Mouse (Mus musculus) liver, embryonic 14.5 days (tissue): ENCODE data around the gene Rapgef3. TPM values are rescaled to one million over a fixed set of nuclear protein-coding genes. Genes with fewer than 3 reads are reported as not detected.

ENCODE experiments used
- ATAC-seq: fragments of 200-750 bp; cut with Nextera tagmentation; 2 replicates; pipeline ENCODE4 v1.8.0; 2017; ENCODE audit warnings: moderate number of reproducible peaks, mild to moderate bottlenecking, moderate library complexity; ENCODE audit not compliant: insufficient read depth
- DNase-seq, 3 experiments: peaks; one replicate each; pipeline ENCODE4 v3.0.0-alpha.2; 2012 to 2013; ENCODE audit warnings: low read depth in 3 of 3, low spot score in 3 of 3
- H3K27ac ChIP-seq: fragments of 300-500 bp; sonication (generic); 2 replicates; pipeline ENCODE4 v1.5.1; 2014; ENCODE audit warnings: moderate library complexity, mild to moderate bottlenecking, control low read depth, inconsistent platforms
- H3K27me3 ChIP-seq: fragments of 300-500 bp; sonication (generic); 2 replicates; pipeline ENCODE4 v1.6.1; 2014; ENCODE audit warnings: mild to moderate bottlenecking, low read length, moderate library complexity; ENCODE audit not compliant: control insufficient read depth, insufficient read depth
- H3K36me3 ChIP-seq: fragments of 300-500 bp; sonication (generic); replicated peaks from 2 replicates; pipeline ENCODE4 v1.6.1; 2014; ENCODE audit warnings: low read depth; ENCODE audit not compliant: control insufficient read depth, insufficient read depth
- H3K4me1 ChIP-seq, 2 experiments: fragments of 200-500 bp in 1 of 2; fragments of 300-500 bp in 1 of 2; sonication (generic) in 1 of 2; replicated peaks; 2 replicates each; pipeline ENCODE4 v1.6.1; 2012 to 2014; ENCODE audit warnings: antibody characterized with exemption in 1 of 2, inconsistent platforms in 1 of 2, low read length in 1 of 2; ENCODE audit not compliant: control insufficient read depth in 2 of 2, insufficient read depth in 2 of 2
- H3K4me2 ChIP-seq: fragments of 300-500 bp; sonication (generic); 2 replicates; pipeline ENCODE4 v1.6.1; 2014; ENCODE audit warnings: low read depth, mild to moderate bottlenecking, control low read depth, moderate library complexity
- H3K4me3 ChIP-seq, 2 experiments: fragments of 200-500 bp in 1 of 2; fragments of 300-500 bp in 1 of 2; sonication (generic) in 1 of 2; 2 replicates each; pipeline ENCODE4 v1.5.1; 2012 to 2014; ENCODE audit warnings: low read depth in 2 of 2, low read length in 2 of 2, mild to moderate bottlenecking in 2 of 2, control low read depth in 1 of 2, inconsistent platforms in 1 of 2, moderate library complexity in 1 of 2; ENCODE audit not compliant: insufficient read depth in 1 of 2
- H3K9ac ChIP-seq: fragments of 300-500 bp; sonication (generic); replicated peaks from 2 replicates; pipeline ENCODE4 v1.6.1; 2014; ENCODE audit warnings: mild to moderate bottlenecking, control low read depth, moderate library complexity
- H3K9me3 ChIP-seq: fragments of 300-500 bp; sonication (generic); 2 replicates; pipeline ENCODE4 v1.6.1; 2016; ENCODE audit warnings: low read length, mixed read lengths; ENCODE audit not compliant: control insufficient read depth
- CTCF ChIP-seq: IDR thresholded peaks from 2 replicates; pipeline ENCODE4 v1.5.1; 2016; ENCODE audit warnings: antibody characterized with exemption, low read depth, control low read depth
- EP300 ChIP-seq: IDR thresholded peaks from 2 replicates; pipeline ENCODE4 v1.6.1; 2016; ENCODE audit warnings: antibody characterized with exemption, low read depth
- WGBS: fragments of 180-500 bp; shearing (Covaris S2); extraction: QIAGEN DNeasy Blood & Tissue Kit; methylation state at CpG from one replicate; pipeline ENCODE4 v1.1.7; 2014; ENCODE audit not compliant: insufficient replicate concordance; 5-methylcytosine and 5-hydroxymethylcytosine counted together
- polyA plus RNA-seq, 2 experiments: library from polyadenylated mRNA; depleted of rRNA in 1 of 2; stranded (reverse) in 1 of 2; unstranded in 1 of 2; fragments of >200 nt; fragmentation: Nextera tagmentation in 1 of 2; extraction: Ambion mirVana in 1 of 2; gene quantifications; 2 replicates each; pipeline versions ENCODE4 v1.2.1 to v1.2.3; 2012 to 2014

Rapgef3 gene
- polyA plus RNA-seq, 2 experiments: 0.84 to 2.2 TPM

DNA sequence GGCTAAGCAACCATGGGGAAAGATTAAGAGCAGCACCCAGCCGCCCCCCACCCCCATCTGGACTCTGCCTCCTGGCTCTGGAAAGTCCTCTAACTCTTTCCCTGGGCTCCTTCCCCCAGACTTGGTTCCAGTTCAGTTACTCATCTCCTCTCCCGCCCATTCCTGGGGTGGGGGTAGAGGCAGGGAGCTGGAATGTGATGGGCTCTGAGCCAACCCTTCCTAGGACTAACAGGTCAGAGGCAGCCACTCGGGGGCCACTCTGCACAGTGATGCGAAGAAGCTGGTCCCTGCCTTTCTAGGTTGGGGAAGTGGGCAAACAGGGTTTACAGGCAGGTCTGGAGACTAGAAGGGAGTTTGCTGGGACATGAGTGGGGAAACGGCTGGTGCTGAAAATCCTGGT, 5.3 kb upstream of the Rapgef3 start:
- Histone ChIP-seq H3K27ac (no peak overlapping the region), H3K9ac (no peak overlapping the region), H3K4me1 (peaks cover 0 to 12% of the 10 kb centered on the region in 2 experiments; a peak in 2 of 4 replicates), H3K27me3 (peaks cover 12% of the 10 kb centered on the region), H3K4me3 (no peak overlapping the region), H3K36me3 (no peaks in the 10 kb centered on the region), H3K4me2 (no peak overlapping the region), H3K9me3 (no peaks in the 10 kb centered on the region)
- WGBS: 29% methylated on average over 5 of the region's 5 CpGs
- DNase-seq: no peak
- ATAC-seq: peak; percentile 27
- TF ChIP-seq EP300 (no peak), CTCF (no peak)

DNA sequence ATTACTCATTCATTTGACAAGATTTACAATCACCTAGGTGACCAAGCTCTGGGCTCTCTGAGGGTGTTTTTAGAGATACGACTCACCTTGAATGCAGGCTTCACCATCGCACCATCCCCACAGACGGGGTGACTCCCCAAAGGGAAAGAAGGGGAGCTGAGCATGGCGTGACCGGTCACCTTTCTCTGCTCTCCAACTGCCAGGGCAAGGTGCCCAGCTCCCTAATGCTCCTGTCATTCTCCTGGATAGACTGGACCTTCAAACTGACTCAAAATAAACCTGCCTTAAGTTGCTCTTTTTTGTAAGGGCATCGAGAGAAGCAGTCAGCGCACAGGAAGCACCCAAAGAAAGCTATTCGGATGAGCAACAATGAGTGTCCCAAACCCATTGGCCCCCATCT, 2.5 kb upstream of the Rapgef3 start:
- H3K27ac ChIP-seq: no peak overlapping the region
- no peak overlapping the region for H3K4me3 ChIP-seq
- 71% methylated on average over 8 of the region's 8 CpGs for WGBS
- H3K4me2 ChIP-seq: no peak overlapping the region
- no peaks in the 10 kb centered on the region for H3K36me3 ChIP-seq
- TF ChIP-seq CTCF (no peak), EP300 (no peak)
- ATAC-seq: no peak
- H3K9me3 ChIP-seq: no peaks in the 10 kb centered on the region
- peaks cover 37% of the 10 kb centered on the region for H3K27me3 ChIP-seq
- no peak for DNase-seq
- no peak overlapping the region for H3K9ac ChIP-seq
- peaks cover 0 to 12% of the 10 kb centered on the region in 2 experiments; a peak in 2 of 4 replicates for H3K4me1 ChIP-seq

DNA sequence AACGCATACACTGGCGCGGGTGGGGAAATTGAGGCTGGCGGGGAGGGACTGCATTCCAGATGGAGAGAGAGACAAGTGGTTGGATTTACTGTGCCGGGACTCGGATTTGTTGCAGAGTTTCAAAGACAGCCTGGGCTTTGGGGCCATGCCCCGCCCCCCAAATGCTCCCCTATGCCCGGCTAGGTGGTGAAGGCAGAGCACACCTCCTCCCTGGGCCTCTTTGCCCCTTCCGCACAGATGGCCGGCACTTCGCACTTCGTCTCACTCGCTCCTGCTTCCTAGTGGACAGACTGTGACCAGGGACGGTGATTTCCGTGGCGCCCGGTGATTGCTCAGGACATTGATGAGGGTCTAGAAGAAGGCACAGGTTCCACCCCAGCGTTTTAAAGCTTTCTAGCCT, 420 bp upstream of the Rapgef3 start:
- ATAC-seq: no peak

DNA sequence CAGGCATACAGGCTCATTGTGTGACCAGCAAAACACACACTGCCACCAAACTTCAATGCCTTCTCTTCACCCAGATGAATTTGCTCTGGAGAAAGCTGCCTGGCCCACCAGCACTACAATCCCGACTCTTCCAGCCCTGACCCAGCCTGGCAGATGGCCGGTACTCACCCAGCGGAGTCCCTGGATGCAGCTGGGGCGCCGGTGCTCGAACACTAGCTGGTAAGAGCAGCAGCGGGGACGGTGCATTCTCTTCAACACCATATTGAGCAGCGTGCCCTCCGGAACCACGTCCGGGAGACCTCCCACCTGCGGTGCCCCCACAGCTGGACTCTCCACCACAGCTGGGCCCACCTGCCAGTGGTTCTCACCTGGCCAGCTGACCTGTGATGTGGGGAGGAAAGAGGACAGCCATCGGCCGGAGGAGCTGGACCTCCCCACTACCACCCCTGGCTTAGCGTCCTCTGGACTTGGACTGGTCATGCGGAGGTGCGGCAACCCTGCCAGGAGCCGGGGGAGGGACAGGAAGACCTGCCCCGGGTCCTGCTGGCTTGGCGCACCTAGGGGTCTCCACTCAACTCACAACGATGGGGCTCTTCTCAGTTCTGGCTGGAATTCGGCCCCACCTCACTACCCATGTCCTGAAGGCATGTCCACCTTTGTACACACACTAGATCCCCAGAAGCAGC, 1.0 kb downstream of the Rapgef3 start:
- H3K4me1 ChIP-seq: no peaks in the 10 kb centered on the region
- ATAC-seq (no peak), DNase-seq (no peak)
- no peaks in the 10 kb centered on the region for H3K36me3 ChIP-seq
- H3K27ac ChIP-seq: no peak overlapping the region
- peaks cover 37% of the 10 kb centered on the region for H3K27me3 ChIP-seq
- H3K9me3 ChIP-seq: no peaks in the 10 kb centered on the region
- WGBS: 10% methylated on average over 23 of the region's 23 CpGs
- peak overlapping the region; percentile 66; the same call in 1 of the 2 replicates for H3K4me2 ChIP-seq
- peak overlapping the region; percentile 28 to 30; a peak in 3 of 4 replicates for H3K4me3 ChIP-seq
- TF ChIP-seq EP300: no peak
- TF ChIP-seq CTCF: no peak
- H3K9ac ChIP-seq: no peak overlapping the region

More for the DNA sequence above, 420 bp upstream of the Rapgef3 start:
- H3K9me3 ChIP-seq: no peaks in the 10 kb centered on the region
- no peak overlapping the region for H3K9ac ChIP-seq
- TF ChIP-seq EP300 (no peak), CTCF (no peak; the same call in 1 of the 2 replicates)
- whole genome bisulfite sequencing: under 1% methylated on average over 18 of the region's 18 CpGs
- peaks cover 0 to 8% of the 10 kb centered on the region in 2 experiments; a peak in 2 of 4 replicates for H3K4me1 ChIP-seq
- peaks cover 37% of the 10 kb centered on the region for H3K27me3 ChIP-seq
- H3K4me2 ChIP-seq: peak overlapping the region; percentile 66
- no peak overlapping the region for H3K27ac ChIP-seq
- H3K36me3 ChIP-seq: no peaks in the 10 kb centered on the region
- no peak for DNase-seq
- peak overlapping the region; percentile 20 to 28 for H3K4me3 ChIP-seq

DNA sequence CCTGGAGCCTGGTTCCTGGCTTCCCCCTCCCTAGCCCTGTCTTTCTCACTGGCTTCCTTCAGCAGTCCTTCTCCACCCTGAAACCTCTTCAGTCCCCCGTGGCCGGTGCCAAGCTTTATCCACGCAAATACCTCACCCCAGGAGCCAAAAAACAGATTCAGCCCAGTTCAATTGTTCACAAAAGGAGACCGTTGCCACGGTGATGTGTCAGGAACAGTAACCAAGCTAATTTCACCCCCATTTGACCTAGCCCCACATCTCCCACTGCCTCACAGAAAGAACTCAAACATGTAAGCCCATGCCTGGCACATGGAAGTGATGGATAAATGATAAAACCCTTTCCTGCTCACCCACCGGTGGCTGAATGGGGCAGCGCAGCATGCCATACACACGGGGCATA, 1.6 kb downstream of the Rapgef3 start:
- no peaks in the 10 kb centered on the region for H3K9me3 ChIP-seq
- WGBS: 29% methylated on average over 8 of the region's 8 CpGs
- no peak overlapping the region for H3K9ac ChIP-seq
- no peak for ATAC-seq
- H3K27me3 ChIP-seq: peaks cover 37% of the 10 kb centered on the region
- no peak overlapping the region for H3K4me3 ChIP-seq
- DNase-seq: no peak
- no peaks in the 10 kb centered on the region for H3K36me3 ChIP-seq
- no peak for TF ChIP-seq CTCF
- TF ChIP-seq EP300: no peak
- H3K4me2 ChIP-seq: no peak overlapping the region
- H3K4me1 ChIP-seq: no peaks in the 10 kb centered on the region
- H3K27ac ChIP-seq: no peak overlapping the region
